Mouse (Mus musculus) thymus, postnatal 10 days (tissue): ENCODE measurements around the gene Taok1.

Experiments
- DNase-seq, 2 experiments: peaks; one replicate each; pipeline ENCODE4 v3.0.0; 2021; ENCODE audit warnings: low spot score in 2 of 2

Gene Taok1

GRCm38 (mm10) chr11:77508068-77509021, 99.3 kb downstream of the Taok1 start:
- DNase-seq, result peak; percentile 78 to 93

- no peak for DNase-seq
Measured at GRCm38 (mm10) chr11:77507426-77507825, 100.2 kb downstream of the Taok1 start.

GRCm38 (mm10) chr11:77506941-77507340, 100.7 kb downstream of the Taok1 start:
- DNase-seq, result no peak

GRCm38 (mm10) chr11:77506273-77506672, 101.3 kb downstream of the Taok1 start:
- no peak for DNase-seq

GRCm38 (mm10) chr11:77505291-77505980, 102.2 kb downstream of the Taok1 start:
- DNase-seq, result no peak

- DNase-seq, result no peak
Measured at GRCm38 (mm10) chr11:77504377-77504776, 103.2 kb downstream of the Taok1 start.

GRCm38 (mm10) chr11:77503511-77503910, 104.1 kb downstream of the Taok1 start:
- DNase-seq, result no peak

- no peak for DNase-seq
Measured at GRCm38 (mm10) chr11:77502481-77502880, 105.1 kb downstream of the Taok1 start.

GRCm38 (mm10) chr11:77501971-77502370, 105.6 kb downstream of the Taok1 start:
- DNase-seq, result no peak

- peak; percentile 49 to 76 for DNase-seq
Measured at GRCm38 (mm10) chr11:77501392-77501791, 106.2 kb downstream of the Taok1 start.

- DNase-seq, result no peak
Measured at GRCm38 (mm10) chr11:77500361-77501325, 107.0 kb downstream of the Taok1 start.

- no peak for DNase-seq
Measured at GRCm38 (mm10) chr11:77499354-77499753, 108.3 kb downstream of the Taok1 start.

- DNase-seq, result no peak
Measured at GRCm38 (mm10) chr11:77498261-77499139, 109.1 kb downstream of the Taok1 start.

GRCm38 (mm10) chr11:77497851-77498250, 109.8 kb downstream of the Taok1 start:
- no peak for DNase-seq

- peak in 1 of 2 experiments; percentile 78 for DNase-seq
Measured at GRCm38 (mm10) chr11:77497341-77497756, 110.3 kb downstream of the Taok1 start.

- DNase-seq, result no peak
Measured at GRCm38 (mm10) chr11:77495507-77495906, 112.1 kb downstream of the Taok1 start.

GRCm38 (mm10) chr11:77494782-77495181, 112.8 kb downstream of the Taok1 start:
- DNase-seq, result no peak

GRCm38 (mm10) chr11:77494344-77494676, 113.3 kb downstream of the Taok1 start:
- no peak for DNase-seq

- peak; percentile 41 to 47 for DNase-seq
Measured at GRCm38 (mm10) chr11:77493512-77494343, 113.9 kb downstream of the Taok1 start, which contains the start of gene Git1. Gene Git1, plus strand, starts transcription at chr11:77493562.

- peak; percentile 89 to 90 for DNase-seq
Measured at GRCm38 (mm10) chr11:77492911-77493332, 114.7 kb downstream of the Taok1 start.
